Mouse (Mus musculus) liver, postnatal 0 days (tissue): ENCODE measurements at regions not wholly inside any gene's neighbourhood (a gene's known extent, or its start where the extent isn't known, plus 50 kb on each side); places are given as distances from the start of the nearest gene placed in this dataset.

Experiments
- ATAC-seq: fragments of 200-750 bp; cut with Nextera tagmentation; 2 replicates; pipeline ENCODE4 v1.8.0; 2017; ENCODE audit warnings: mild to moderate bottlenecking, moderate library complexity
- DNase-seq: peaks from one replicate; pipeline ENCODE4 v3.0.0-alpha.2; 2016
- H3K27ac ChIP-seq: fragments of 300-500 bp; sonication (generic); 2 replicates; pipeline ENCODE4 v1.5.1; 2014; ENCODE audit warnings: antibody characterized with exemption, moderate library complexity, mild to moderate bottlenecking, low read depth
- H3K27me3 ChIP-seq: fragments of 300-500 bp; sonication (generic); 2 replicates; pipeline ENCODE4 v1.6.1; 2014; ENCODE audit warnings: low read length, control low read depth, mixed read lengths; ENCODE audit not compliant: insufficient read depth
- H3K36me3 ChIP-seq: fragments of 300-500 bp; sonication (generic); replicated peaks from 2 replicates; pipeline ENCODE4 v1.6.1; 2014; ENCODE audit warnings: mild to moderate bottlenecking, control low read depth, low read length, moderate library complexity, mixed read lengths; ENCODE audit not compliant: insufficient read depth
- H3K4me1 ChIP-seq: fragments of 300-500 bp; sonication (generic); 2 replicates; pipeline ENCODE4 v1.6.1; 2014; ENCODE audit warnings: antibody characterized with exemption, mild to moderate bottlenecking, control low read depth; ENCODE audit not compliant: insufficient read depth
- H3K4me2 ChIP-seq: fragments of 300-500 bp; sonication (generic); 2 replicates; pipeline ENCODE4 v1.6.1; 2014; ENCODE audit warnings: low read depth, mild to moderate bottlenecking, low read length, moderate library complexity, mixed read lengths
- H3K4me3 ChIP-seq: fragments of 300-500 bp; sonication (generic); 2 replicates; pipeline ENCODE4 v1.5.1; 2014; ENCODE audit warnings: low read depth, low read length
- H3K9ac ChIP-seq: fragments of 300-500 bp; sonication (generic); replicated peaks from 2 replicates; pipeline ENCODE4 v1.6.1; 2014; ENCODE audit warnings: mild to moderate bottlenecking, moderate library complexity
- H3K9me3 ChIP-seq: fragments of 300-500 bp; sonication (generic); 2 replicates; pipeline ENCODE4 v1.6.1; 2016; ENCODE audit warnings: mild to moderate bottlenecking, control low read depth, low read length, mixed read lengths
- CTCF ChIP-seq: sonication (generic); IDR thresholded peaks from 2 replicates; pipeline ENCODE4 v1.5.1; 2016; ENCODE audit warnings: antibody characterized with exemption, low read depth
- EP300 ChIP-seq: IDR thresholded peaks from 2 replicates; pipeline ENCODE4 v1.6.1; 2016; ENCODE audit warnings: antibody characterized with exemption, low read depth, mild to moderate bottlenecking
- WGBS: fragments of 180-500 bp; shearing (Covaris S2); extraction: QIAGEN DNeasy Blood & Tissue Kit; methylation state at CpG from one replicate; pipeline ENCODE4 v1.1.7; 2014; ENCODE audit not compliant: insufficient replicate concordance; 5-methylcytosine and 5-hydroxymethylcytosine counted together

GRCm38 (mm10) chr5:43444582-43445214, 70.6 kb upstream of the C1qtnf7 start:
- H3K4me1 ChIP-seq, result no peaks in the 10 kb centered on the region
- ATAC-seq (no peak), DNase-seq (no peak)
- no peaks in the 10 kb centered on the region for H3K36me3 ChIP-seq
- no peaks in the 10 kb centered on the region for H3K27me3 ChIP-seq
- TF ChIP-seq EP300 (no peak), CTCF (no peak)
- H3K27ac ChIP-seq, result no peak overlapping the region
- H3K4me2 ChIP-seq, result no peak overlapping the region
- H3K4me3 ChIP-seq, result no peak overlapping the region
- H3K9ac ChIP-seq, result no peak overlapping the region
- WGBS, result 65% methylated on average over 3 of the region's 3 CpGs
- no peaks in the 10 kb centered on the region for H3K9me3 ChIP-seq

- Histone ChIP-seq H3K27ac (no peak overlapping the region), H3K4me2 (no peak overlapping the region), H3K9me3 (no peaks in the 10 kb centered on the region), H3K36me3 (no peaks in the 10 kb centered on the region), H3K4me1 (no peaks in the 10 kb centered on the region), H3K4me3 (no peak overlapping the region), H3K9ac (no peak overlapping the region), H3K27me3 (no peaks in the 10 kb centered on the region)
- DNase-seq (no peak), ATAC-seq (no peak)
- TF ChIP-seq CTCF (no peak), EP300 (no peak)
Measured at GRCm38 (mm10) chr5:43445620-43446019, 69.7 kb upstream of the C1qtnf7 start.

GRCm38 (mm10) chr5:43446295-43446694, 69.0 kb upstream of the C1qtnf7 start:
- no peaks in the 10 kb centered on the region for H3K36me3 ChIP-seq
- DNase-seq (no peak), ATAC-seq (no peak)
- no peaks in the 10 kb centered on the region for H3K4me1 ChIP-seq
- H3K27ac ChIP-seq, result no peak overlapping the region
- no peaks in the 10 kb centered on the region for H3K27me3 ChIP-seq
- H3K4me3 ChIP-seq, result no peak overlapping the region
- no peaks in the 10 kb centered on the region for H3K9me3 ChIP-seq
- H3K9ac ChIP-seq, result no peak overlapping the region
- H3K4me2 ChIP-seq, result no peak overlapping the region
- no peak for TF ChIP-seq EP300
- TF ChIP-seq CTCF, result no peak

GRCm38 (mm10) chr5:43456018-43456417, 59.3 kb upstream of the C1qtnf7 start:
- Histone ChIP-seq H3K4me3 (no peak overlapping the region), H3K9ac (no peak overlapping the region), H3K27ac (no peak overlapping the region), H3K4me1 (no peaks in the 10 kb centered on the region), H3K9me3 (no peaks in the 10 kb centered on the region), H3K4me2 (no peak overlapping the region), H3K36me3 (no peaks in the 10 kb centered on the region), H3K27me3 (no peaks in the 10 kb centered on the region)
- ATAC-seq (no peak), DNase-seq (no peak)
- 62% methylated on average over 3 of the region's 3 CpGs for WGBS
- TF ChIP-seq EP300, result no peak
- no peak for TF ChIP-seq CTCF

- TF ChIP-seq CTCF (no peak), EP300 (no peak)
- Histone ChIP-seq H3K27me3 (no peaks in the 10 kb centered on the region), H3K9ac (no peak overlapping the region), H3K36me3 (no peaks in the 10 kb centered on the region), H3K4me2 (no peak overlapping the region), H3K27ac (no peak overlapping the region), H3K9me3 (no peaks in the 10 kb centered on the region), H3K4me1 (no peaks in the 10 kb centered on the region), H3K4me3 (no peak overlapping the region)
- 52% methylated on average over 7 of the region's 7 CpGs for WGBS
- ATAC-seq (no peak), DNase-seq (no peak)
Measured at GRCm38 (mm10) chr5:43457725-43458124, 57.6 kb upstream of the C1qtnf7 start.

- no peak overlapping the region for H3K27ac ChIP-seq
- no peaks in the 10 kb centered on the region for H3K27me3 ChIP-seq
- H3K4me1 ChIP-seq, result no peaks in the 10 kb centered on the region
- DNase-seq, result no peak
- no peak for ATAC-seq
- no peak overlapping the region for H3K4me3 ChIP-seq
- no peak overlapping the region for H3K9ac ChIP-seq
- TF ChIP-seq EP300 (no peak), CTCF (no peak)
- no peaks in the 10 kb centered on the region for H3K36me3 ChIP-seq
- 64% methylated on average over 1 of the region's 1 CpGs for WGBS
- H3K9me3 ChIP-seq, result no peaks in the 10 kb centered on the region
- H3K4me2 ChIP-seq, result no peak overlapping the region
Measured at GRCm38 (mm10) chr5:43461987-43462715, 53.2 kb upstream of the C1qtnf7 start.
